Mouse (Mus musculus) G1E-ER4 (cell line): ENCODE measurements around the gene Ncoa5. TPM values are rescaled to one million over a fixed set of nuclear protein-coding genes. Genes with fewer than 3 reads are reported as not detected.

Experiments used
- GATA1 ChIP-seq: IDR thresholded peaks from one replicate; pipeline ENCODE4 v1.8.0; 2012; ENCODE audit warnings: low read length, inconsistent platforms
- polyA plus RNA-seq: library from polyadenylated mRNA; stranded (reverse); fragments of >175 nt; gene quantifications from 2 replicates; pipeline ENCODE4 v1.2.3, GENCODE M21; 2012

Ncoa5 gene
- 50.0 and 58.3 TPM in 2 replicates for polyA plus RNA-seq

DNA sequence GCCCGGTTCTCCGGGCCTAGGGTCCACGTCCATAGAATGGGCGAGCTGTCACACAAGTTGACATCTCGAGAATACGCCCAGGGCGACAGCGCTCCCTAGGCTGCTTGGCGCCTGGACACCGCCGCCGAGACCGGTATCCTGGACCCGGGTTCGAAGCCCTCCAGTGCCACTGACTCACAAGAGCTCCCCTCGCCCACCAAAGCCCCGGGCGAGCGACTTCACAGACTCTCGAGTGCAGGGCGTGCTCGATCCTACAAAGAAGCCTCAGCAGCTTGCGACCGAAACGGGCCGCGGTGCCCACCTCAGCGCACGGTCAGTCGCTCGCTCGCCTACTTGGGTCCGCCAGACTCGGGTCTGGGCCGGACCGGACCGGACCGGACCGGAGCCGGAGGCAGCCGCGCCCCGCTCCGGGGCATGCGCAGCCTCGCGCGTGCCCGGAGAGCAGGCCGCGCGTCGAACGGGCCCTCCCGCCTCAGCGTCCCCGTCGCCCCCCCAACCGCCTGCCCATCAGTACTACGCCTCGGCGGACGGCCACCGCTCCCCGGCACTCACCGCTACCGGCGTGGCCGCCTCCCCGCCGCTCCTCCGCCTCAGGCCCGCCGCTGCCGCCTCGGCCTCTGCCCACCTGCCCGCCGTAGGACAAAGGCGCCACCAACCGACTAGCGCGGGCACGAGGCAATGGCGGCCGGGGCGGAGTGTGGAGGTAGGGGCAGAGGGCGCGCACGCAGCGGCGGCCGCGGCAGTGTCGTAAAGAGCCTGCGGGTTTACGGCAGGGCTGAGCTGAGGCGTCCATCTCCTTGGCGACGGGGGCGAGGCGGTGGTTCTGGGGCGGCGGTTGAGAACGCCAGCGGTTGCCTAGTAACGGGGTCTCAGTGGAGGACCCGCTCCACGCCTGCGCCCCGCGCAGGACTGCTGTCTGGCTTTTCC is at the start of gene Ncoa5:
TSS of gene Ncoa5 (minus strand) at position 737 of the 927 bp plus-strand sequence.
- no peak for TF ChIP-seq GATA1

DNA sequence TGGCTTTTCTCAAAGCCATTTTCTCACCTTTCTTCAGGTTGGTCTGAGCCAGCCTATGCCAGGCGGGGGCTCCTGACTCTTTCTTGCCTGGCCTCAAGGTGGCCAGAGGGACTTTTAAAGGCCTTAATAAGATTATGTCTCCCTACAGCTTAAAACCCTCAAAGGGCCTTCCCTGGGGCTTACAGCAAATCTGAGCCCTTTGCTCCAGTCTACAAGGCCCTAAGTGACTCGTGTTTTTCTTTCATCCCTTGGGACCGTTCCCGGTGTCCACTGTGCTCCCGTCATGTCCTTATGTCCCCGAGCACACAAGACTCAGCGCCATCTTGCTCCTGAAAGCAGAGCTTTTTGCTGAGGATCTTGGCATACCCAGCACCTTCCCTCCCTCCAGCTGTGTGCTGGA is 46.6 kb upstream of the Ncoa5 start:
- no peak for TF ChIP-seq GATA1

DNA sequence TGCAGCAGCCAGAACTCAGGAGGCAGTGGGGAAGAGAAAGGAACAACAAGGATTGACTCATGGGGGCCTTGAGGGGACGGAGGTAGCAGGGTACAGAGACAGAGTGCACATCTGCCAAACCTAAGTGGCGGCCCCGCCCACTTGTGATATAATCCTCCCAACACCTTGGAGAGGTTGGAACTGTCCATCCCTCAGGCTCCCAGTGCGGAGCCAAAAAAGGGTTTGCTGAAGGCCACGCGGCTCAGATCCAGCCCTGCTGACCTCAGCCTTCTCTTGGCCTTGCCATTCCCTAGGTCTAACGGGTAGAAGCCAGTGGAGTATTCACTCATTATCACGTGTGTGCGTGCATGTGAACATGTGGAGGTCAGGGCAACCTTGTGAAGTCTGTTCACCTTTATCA is 46.0 kb upstream of the Ncoa5 start:
- no peak for TF ChIP-seq GATA1

DNA sequence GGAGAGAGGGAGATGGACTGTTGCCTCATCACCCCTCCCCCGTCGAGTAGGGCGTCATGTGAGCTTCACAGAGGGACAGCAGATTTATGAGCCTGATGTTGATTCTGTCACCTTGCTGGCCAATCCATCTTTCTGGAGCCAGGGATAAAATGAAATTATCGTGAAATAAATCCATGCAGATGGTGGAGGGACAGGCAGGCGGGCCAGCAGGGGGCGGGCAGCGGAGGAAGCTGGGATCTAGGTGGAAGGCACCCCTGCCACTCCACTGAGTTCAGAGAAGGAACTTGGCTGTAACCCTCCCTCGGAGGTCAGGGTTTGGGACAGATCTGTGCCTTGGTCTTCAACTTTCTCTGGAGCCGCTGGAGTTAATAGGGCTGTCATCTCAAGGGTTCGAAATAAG is 43.9 kb upstream of the Ncoa5 start:
- TF ChIP-seq GATA1 = no peak

DNA sequence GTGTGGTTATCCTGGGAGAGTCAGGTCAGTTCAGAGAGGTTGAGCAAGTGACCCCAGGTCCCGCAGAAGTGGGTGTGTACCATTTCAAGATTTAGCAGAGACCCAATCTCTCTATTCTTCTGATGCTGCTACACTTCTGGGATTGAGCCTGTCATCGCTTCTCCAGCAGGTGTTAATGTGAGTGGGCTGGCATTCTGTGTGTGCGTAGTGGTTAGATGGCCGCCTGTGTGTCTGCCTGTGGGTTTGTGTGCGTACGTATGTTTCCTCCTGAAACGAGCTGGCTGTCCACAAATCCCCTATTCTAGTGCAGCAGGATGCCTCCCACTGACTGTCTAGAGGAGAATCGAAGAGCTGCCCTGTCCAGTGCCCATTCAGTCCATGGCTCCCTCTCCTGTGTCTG is 43.4 kb upstream of the Ncoa5 start:
- TF ChIP-seq GATA1 = no peak

DNA sequence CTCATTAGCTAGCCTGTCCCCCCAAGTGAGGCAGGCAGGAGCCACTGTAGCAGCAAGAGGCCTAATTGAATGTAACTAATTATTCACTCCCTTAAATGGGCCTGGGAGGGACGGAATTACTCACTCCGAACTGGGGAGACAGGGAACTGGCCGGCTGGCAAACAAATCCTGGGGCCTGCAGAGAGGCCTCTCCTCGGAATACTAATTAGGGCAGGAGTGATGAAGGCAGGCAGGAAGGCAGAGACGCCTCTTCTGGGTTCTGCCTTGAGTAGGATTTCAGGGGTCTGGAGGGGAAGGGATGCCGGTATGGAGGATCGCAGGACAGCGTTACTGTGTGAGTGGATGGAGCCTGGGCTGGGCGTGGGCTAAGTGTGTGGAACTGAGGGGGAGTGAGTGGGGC is 42.4 kb upstream of the Ncoa5 start:
- TF ChIP-seq GATA1 = no peak

DNA sequence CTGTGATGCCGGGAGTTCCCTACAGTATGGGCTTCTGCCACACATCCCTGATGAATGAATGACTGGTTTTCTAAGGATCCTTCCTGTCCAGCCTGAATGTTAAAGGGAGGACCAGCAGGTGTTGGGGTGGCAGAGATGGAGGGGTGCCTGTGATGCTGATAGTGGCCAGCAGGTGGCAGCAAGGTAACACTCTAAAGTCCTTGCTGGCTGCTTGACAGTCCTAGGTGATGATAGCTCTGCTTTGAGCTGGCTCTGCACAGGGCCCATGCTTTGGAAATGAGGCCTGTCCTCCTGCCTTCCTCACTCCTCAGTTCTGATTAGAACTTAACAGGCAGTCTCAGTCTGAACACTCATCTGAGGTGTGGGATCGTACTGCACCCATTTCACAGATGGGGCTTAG is 40.3 kb upstream of the Ncoa5 start:
- TF ChIP-seq GATA1 = no peak

DNA sequence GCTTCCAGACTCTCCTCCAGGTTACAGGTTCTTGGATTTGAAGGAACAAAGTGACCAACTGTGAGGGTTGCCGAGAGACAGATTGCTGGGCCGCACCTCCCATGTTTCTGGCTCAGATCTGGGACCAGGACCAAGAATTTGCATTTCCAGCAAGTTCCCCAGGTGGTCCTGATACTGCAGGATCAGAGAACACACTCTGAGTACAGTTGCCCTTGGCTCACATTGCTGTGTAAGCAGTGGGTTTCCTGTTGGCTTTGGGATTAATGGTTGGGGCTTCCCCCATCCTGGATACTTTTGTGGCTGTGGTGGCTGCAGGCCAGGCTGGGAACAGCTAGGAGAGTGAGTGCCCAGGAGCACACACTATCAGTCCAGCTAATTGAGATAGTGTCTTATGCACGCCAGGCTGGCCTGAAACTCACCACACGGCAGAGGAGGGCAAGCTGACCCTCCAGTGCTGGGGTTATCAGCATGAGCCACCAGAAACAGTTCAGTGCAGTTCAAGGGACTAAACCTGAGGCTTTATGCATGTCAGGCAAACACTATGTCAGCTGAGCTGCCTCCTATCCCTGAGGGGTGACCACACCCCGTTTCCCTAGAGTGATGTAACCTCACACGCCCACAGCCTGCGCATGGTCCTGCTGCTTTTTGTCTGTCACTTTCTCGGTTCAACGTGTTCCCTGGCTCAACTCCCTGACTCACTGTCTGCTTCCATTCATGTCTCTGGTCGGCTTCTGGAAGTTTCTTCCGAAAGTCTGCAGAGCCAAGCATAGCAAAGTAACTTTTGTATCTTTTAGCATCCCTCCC is 39.6 kb upstream of the Ncoa5 start:
- TF ChIP-seq GATA1 = no peak

DNA sequence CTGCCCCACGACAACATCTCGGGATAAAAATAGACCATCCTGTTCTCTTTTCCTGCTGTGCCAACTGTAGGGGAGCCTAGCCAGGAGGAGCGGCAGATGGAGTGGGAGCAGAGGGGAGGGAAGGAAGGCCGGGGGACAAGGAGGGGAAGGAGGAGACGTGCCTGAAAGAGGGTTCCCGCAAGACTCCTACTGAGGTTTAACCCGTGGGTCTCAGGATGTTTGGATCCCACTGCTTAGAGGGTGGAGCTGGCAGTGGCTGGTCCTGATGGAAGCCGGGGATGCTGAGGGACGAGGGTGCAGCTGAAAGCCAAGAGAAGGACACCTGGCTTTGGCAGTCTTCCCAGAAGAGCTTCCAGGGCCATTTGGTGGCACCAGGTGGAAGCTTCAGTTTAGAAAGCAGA is 38.7 kb upstream of the Ncoa5 start:
- TF ChIP-seq GATA1 = no peak

DNA sequence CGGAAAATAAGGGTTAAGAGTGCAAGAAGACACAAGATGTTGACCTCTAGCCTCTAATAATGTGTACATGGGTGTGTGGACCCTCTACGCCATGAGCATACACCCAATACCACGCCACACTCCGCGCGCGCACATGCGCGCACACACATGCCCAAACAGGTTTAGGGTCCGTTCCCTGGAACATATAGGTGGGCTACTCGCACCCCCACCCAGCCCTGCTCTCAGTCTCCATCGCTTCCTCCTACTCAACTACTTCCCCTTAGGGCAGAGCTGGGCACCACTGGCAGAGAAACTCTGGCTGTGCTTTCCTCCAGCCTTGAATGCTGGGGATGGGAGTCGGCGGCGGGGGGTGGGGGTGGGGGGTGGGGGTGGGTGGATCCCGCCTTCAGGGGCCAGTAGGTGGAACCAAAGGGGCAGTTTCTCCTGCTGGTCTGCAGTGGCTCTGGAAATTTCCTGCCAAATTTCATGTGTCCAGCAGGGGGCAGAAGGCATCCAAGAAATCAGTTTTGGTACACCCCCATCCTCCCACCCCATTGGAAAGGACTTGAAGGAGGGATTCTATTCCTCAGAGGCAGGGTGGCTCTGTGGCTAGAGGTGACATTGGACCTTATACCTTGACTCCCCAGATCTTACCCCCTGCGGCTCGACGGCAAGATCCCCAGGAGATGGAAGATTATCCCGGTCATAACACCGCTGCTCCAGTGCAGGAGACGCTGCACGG is 35.6 kb upstream of the Ncoa5 start:
- no peak for TF ChIP-seq GATA1

DNA sequence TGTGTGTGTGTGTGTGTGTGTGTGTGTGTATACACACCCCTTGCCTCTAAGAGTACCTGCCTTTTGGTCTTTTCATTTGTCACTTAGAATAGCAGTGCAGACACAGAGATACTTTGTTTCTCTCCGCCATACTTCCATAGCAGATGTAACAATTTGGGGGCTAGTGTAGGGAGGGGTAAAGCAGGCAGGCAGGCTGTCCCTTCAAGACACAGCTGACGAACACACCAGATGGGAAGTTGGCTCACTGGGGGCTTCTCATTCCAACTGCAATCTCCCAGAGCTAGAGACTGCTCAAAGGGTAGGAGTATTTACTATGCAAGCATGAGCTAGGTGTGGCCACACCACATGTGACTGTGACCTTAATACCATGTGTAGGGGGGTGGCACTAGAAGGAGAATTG is 34.1 kb upstream of the Ncoa5 start:
- TF ChIP-seq GATA1 = no peak

DNA sequence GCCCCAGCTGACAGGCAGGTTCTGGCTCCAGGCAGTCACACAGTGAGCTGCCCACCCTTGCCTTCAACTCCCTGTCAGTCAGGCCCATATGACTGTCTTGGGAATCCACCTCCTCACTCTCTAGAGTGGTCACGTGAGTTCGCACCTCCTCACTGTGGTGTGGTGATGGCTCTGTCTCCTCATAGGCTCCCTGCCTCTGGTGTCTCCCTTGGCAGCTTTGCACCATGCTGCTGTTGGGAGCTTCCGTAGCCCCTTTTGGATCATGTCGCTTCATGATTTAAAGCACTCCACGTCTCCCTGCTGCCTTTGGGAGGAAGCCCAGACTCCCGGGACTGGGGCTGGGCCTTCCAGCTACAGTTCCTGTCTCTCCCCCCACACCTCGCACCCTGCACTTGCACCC is 29.8 kb upstream of the Ncoa5 start:
- no peak for TF ChIP-seq GATA1

DNA sequence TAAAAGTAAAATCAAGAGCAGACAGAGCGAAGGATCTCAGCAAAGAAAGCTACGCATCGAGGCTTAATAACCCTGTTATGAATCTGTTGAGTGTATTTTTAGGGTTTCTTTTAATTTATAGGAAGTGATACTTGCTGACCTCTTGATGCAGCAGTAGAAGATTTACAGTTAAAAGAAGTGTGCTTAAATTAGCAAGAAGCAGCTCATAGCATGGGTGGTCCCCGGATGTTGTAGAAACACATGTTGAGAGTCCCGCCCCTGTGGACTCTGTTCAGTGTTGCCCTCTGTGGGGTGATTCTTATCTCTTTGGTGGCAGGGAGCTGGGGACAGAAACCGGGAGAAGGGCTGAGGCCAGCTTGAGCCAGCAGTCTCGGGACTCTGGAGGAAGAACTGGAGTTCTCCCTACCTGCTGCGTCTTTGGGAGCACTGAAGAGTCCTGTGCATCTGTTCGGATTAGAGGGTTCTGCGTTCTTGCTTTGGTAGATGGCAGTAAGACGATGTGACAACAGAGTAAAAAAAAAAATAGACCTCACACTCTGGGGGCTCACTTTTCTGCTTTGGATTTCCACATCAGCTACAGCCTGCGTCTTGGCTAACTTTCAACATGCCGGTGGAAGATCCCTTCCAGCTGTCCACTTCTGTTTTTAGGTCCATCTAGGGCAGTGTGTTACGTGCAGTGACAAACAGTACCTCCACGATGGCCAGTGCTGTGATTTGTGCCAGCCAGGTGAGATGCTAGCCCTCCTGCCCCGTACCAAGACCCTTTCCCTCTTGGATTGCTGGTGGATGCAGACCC is 27.2 kb upstream of the Ncoa5 start:
- TF ChIP-seq GATA1 = no peak

DNA sequence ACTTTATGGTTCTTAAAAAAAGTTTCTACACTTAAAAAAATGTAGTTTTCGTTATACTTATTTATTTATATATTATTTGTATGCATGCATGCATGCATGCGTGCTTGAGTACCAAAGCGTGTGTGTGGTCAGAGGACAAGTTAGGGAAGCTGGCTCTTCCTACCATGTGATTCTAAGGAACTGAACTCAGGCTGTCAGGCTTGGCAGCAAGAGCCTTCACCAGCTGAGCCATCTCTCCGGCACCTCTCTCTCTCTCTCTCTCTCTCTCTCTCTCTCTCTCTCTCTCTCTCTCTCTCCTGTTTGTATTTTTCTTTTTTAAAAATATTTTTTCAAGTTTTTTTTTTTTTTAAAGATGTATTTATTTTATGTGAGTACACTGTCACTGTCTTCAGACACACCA is 25.3 kb upstream of the Ncoa5 start:
- no peak for TF ChIP-seq GATA1
